Mouse (Mus musculus): ENCODE results near the gene Pde3a. TPM values are rescaled to one million over a fixed set of nuclear protein-coding genes. Genes with fewer than 3 reads are reported as not detected.

The Pde3a gene
- polyA plus RNA-seq, 1 experiment from 2014 or later, result 1.3 TPM

- WGBS (ENCODE audit: insufficient replicate concordance), result 62% methylated on average over 2 of the region's 3 CpGs
- no peak for ATAC-seq (ENCODE audit: low read depth)
- Histone ChIP-seq H3K4me2 (ENCODE audit: low read depth, low read length) (no peak overlapping the region), H3K27me3 (ENCODE audit: control insufficient read depth, insufficient read depth, low read depth, low read length) (no peaks in the 10 kb centered on the region), H3K9me3 (replicated peaks; ENCODE audit: control insufficient read depth, low read length) (no peaks in the 10 kb centered on the region), H3K9ac (ENCODE audit: low read depth, low read length) (no peak overlapping the region), H3K4me3 (ENCODE audit: low read depth, low read length) (no peak overlapping the region), H3K27ac (ENCODE audit: low read length) (no peak overlapping the region), H3K36me3 (ENCODE audit: control insufficient read depth, insufficient read depth) (no peaks in the 10 kb centered on the region), H3K4me1 (ENCODE audit: control insufficient read depth, low read depth, low read length) (no peaks in the 10 kb centered on the region)
Observed at GRCm38 (mm10) chr6:141281685-141282084, 32.6 kb downstream of the Pde3a start.

- ATAC-seq (ENCODE audit: low read depth), result no peak
- H3K36me3 ChIP-seq (ENCODE audit: control insufficient read depth, insufficient read depth), result no peaks in the 10 kb centered on the region
- 64% methylated on average over 7 of the region's 7 CpGs for WGBS (ENCODE audit: insufficient replicate concordance)
Observed at GRCm38 (mm10) chr6:141282796-141283195, 33.7 kb downstream of the Pde3a start.

GRCm38 (mm10) chr6:141291195-141291594, 42.1 kb downstream of the Pde3a start:
- ATAC-seq (ENCODE audit: low read depth), result no peak
- Histone ChIP-seq H3K4me3 (ENCODE audit: low read depth, low read length) (no peak overlapping the region), H3K9ac (ENCODE audit: low read depth, low read length) (no peak overlapping the region), H3K4me1 (ENCODE audit: control insufficient read depth, low read depth, low read length) (no peaks in the 10 kb centered on the region), H3K36me3 (ENCODE audit: control insufficient read depth, insufficient read depth) (no peaks in the 10 kb centered on the region), H3K4me2 (ENCODE audit: low read depth, low read length) (no peak overlapping the region), H3K9me3 (replicated peaks; ENCODE audit: control insufficient read depth, low read length) (no peaks in the 10 kb centered on the region), H3K27me3 (ENCODE audit: control insufficient read depth, insufficient read depth, low read depth, low read length) (no peaks in the 10 kb centered on the region), H3K27ac (ENCODE audit: low read length) (no peak overlapping the region)
- 69% methylated on average over 2 of the region's 2 CpGs for WGBS (ENCODE audit: insufficient replicate concordance)

More at GRCm38 (mm10) chr6:141282796-141283195, 33.7 kb downstream of the Pde3a start:
- no peaks in the 10 kb centered on the region for H3K27me3 ChIP-seq (ENCODE audit: control insufficient read depth, insufficient read depth, low read depth, low read length)
- no peak overlapping the region for H3K9ac ChIP-seq (ENCODE audit: low read depth, low read length)
- no peaks in the 10 kb centered on the region for H3K9me3 ChIP-seq (replicated peaks; ENCODE audit: control insufficient read depth, low read length)
- H3K4me1 ChIP-seq (ENCODE audit: control insufficient read depth, low read depth, low read length), result no peaks in the 10 kb centered on the region
- H3K27ac ChIP-seq (ENCODE audit: low read length), result no peak overlapping the region
- H3K4me3 ChIP-seq (ENCODE audit: low read depth, low read length), result no peak overlapping the region
- no peak overlapping the region for H3K4me2 ChIP-seq (ENCODE audit: low read depth, low read length)

- no peak for ATAC-seq (ENCODE audit: low read depth)
- no peak overlapping the region for H3K4me3 ChIP-seq (ENCODE audit: low read depth, low read length)
- no peaks in the 10 kb centered on the region for H3K36me3 ChIP-seq (ENCODE audit: control insufficient read depth, insufficient read depth)
Observed at GRCm38 (mm10) chr6:141292826-141293459, 43.9 kb downstream of the Pde3a start.

GRCm38 (mm10) chr6:141293460-141293853, 44.4 kb downstream of the Pde3a start:
- Histone ChIP-seq H3K9me3 (replicated peaks; ENCODE audit: control insufficient read depth, low read length) (no peaks in the 10 kb centered on the region), H3K9ac (ENCODE audit: low read depth, low read length) (no peak overlapping the region), H3K4me1 (ENCODE audit: control insufficient read depth, low read depth, low read length) (no peaks in the 10 kb centered on the region), H3K27ac (ENCODE audit: low read length) (no peak overlapping the region), H3K4me3 (ENCODE audit: low read depth, low read length) (no peak overlapping the region), H3K27me3 (ENCODE audit: control insufficient read depth, insufficient read depth, low read depth, low read length) (no peaks in the 10 kb centered on the region), H3K36me3 (ENCODE audit: control insufficient read depth, insufficient read depth) (no peaks in the 10 kb centered on the region), H3K4me2 (ENCODE audit: low read depth, low read length) (no peak overlapping the region)
- WGBS (ENCODE audit: insufficient replicate concordance), result 50% methylated on average over 2 of the region's 2 CpGs
- no peak for ATAC-seq (ENCODE audit: low read depth)

More at GRCm38 (mm10) chr6:141292826-141293459, 43.9 kb downstream of the Pde3a start:
- H3K27me3 ChIP-seq (ENCODE audit: control insufficient read depth, insufficient read depth, low read depth, low read length), result no peaks in the 10 kb centered on the region
- no peaks in the 10 kb centered on the region for H3K4me1 ChIP-seq (ENCODE audit: control insufficient read depth, low read depth, low read length)
- H3K4me2 ChIP-seq (ENCODE audit: low read depth, low read length), result no peak overlapping the region
- 72% methylated on average over 10 of the region's 10 CpGs for WGBS (ENCODE audit: insufficient replicate concordance)
- H3K9me3 ChIP-seq (replicated peaks; ENCODE audit: control insufficient read depth, low read length), result no peaks in the 10 kb centered on the region
- no peak overlapping the region for H3K27ac ChIP-seq (ENCODE audit: low read length)
- H3K9ac ChIP-seq (ENCODE audit: low read depth, low read length), result no peak overlapping the region

- H3K4me2 ChIP-seq (ENCODE audit: low read depth, low read length), result no peak overlapping the region
- H3K36me3 ChIP-seq (ENCODE audit: control insufficient read depth, insufficient read depth), result no peaks in the 10 kb centered on the region
- H3K9me3 ChIP-seq (replicated peaks; ENCODE audit: control insufficient read depth, low read length), result no peaks in the 10 kb centered on the region
- no peaks in the 10 kb centered on the region for H3K27me3 ChIP-seq (ENCODE audit: control insufficient read depth, insufficient read depth, low read depth, low read length)
- H3K9ac ChIP-seq (ENCODE audit: low read depth, low read length), result no peak overlapping the region
- H3K4me3 ChIP-seq (ENCODE audit: low read depth, low read length), result no peak overlapping the region
- H3K4me1 ChIP-seq (ENCODE audit: control insufficient read depth, low read depth, low read length), result no peaks in the 10 kb centered on the region
- no peak for ATAC-seq (ENCODE audit: low read depth)
- WGBS (ENCODE audit: insufficient replicate concordance), result 22% methylated on average over 3 of the region's 3 CpGs
- H3K27ac ChIP-seq (ENCODE audit: low read length), result no peak overlapping the region
Observed at GRCm38 (mm10) chr6:141295264-141295663, 46.2 kb downstream of the Pde3a start.

GRCm38 (mm10) chr6:141301750-141302748, 53.0 kb downstream of the Pde3a start:
- no peak overlapping the region for H3K4me2 ChIP-seq (ENCODE audit: low read depth, low read length)
- H3K27me3 ChIP-seq (ENCODE audit: control insufficient read depth, insufficient read depth, low read depth, low read length), result no peaks in the 10 kb centered on the region
- 74% methylated on average over 14 of the region's 14 CpGs for WGBS (ENCODE audit: insufficient replicate concordance)
- H3K9me3 ChIP-seq (replicated peaks; ENCODE audit: control insufficient read depth, low read length), result no peaks in the 10 kb centered on the region
- H3K36me3 ChIP-seq (ENCODE audit: control insufficient read depth, insufficient read depth), result no peaks in the 10 kb centered on the region
- no peak for ATAC-seq (ENCODE audit: low read depth)
- H3K9ac ChIP-seq (ENCODE audit: low read depth, low read length), result no peak overlapping the region
- H3K27ac ChIP-seq (ENCODE audit: low read length), result no peak overlapping the region
- H3K4me3 ChIP-seq (ENCODE audit: low read depth, low read length), result no peak overlapping the region
- no peaks in the 10 kb centered on the region for H3K4me1 ChIP-seq (ENCODE audit: control insufficient read depth, low read depth, low read length)

- Histone ChIP-seq H3K4me1 (ENCODE audit: control insufficient read depth, low read depth, low read length) (no peaks in the 10 kb centered on the region), H3K4me2 (ENCODE audit: low read depth, low read length) (no peak overlapping the region), H3K27ac (ENCODE audit: low read length) (no peak overlapping the region)
Observed at GRCm38 (mm10) chr6:141302842-141303241, 53.8 kb downstream of the Pde3a start.

GRCm38 (mm10) chr6:141307326-141307725, 58.3 kb downstream of the Pde3a start:
- no peak overlapping the region for H3K4me2 ChIP-seq (ENCODE audit: low read depth, low read length)
- no peak for ATAC-seq (ENCODE audit: low read depth)
- WGBS (ENCODE audit: insufficient replicate concordance), result 51% methylated on average over 1 of the region's 1 CpGs
- no peak overlapping the region for H3K27ac ChIP-seq (ENCODE audit: low read length)
- H3K4me3 ChIP-seq (ENCODE audit: low read depth, low read length), result no peak overlapping the region
- H3K9me3 ChIP-seq (replicated peaks; ENCODE audit: control insufficient read depth, low read length), result no peaks in the 10 kb centered on the region
- no peaks in the 10 kb centered on the region for H3K36me3 ChIP-seq (ENCODE audit: control insufficient read depth, insufficient read depth)
- H3K4me1 ChIP-seq (ENCODE audit: control insufficient read depth, low read depth, low read length), result no peaks in the 10 kb centered on the region
- H3K27me3 ChIP-seq (ENCODE audit: control insufficient read depth, insufficient read depth, low read depth, low read length), result no peaks in the 10 kb centered on the region
- no peak overlapping the region for H3K9ac ChIP-seq (ENCODE audit: low read depth, low read length)

More at GRCm38 (mm10) chr6:141302842-141303241, 53.8 kb downstream of the Pde3a start:
- H3K9me3 ChIP-seq (replicated peaks; ENCODE audit: control insufficient read depth, low read length), result no peaks in the 10 kb centered on the region
- H3K4me3 ChIP-seq (ENCODE audit: low read depth, low read length), result no peak overlapping the region
- no peak for ATAC-seq (ENCODE audit: low read depth)
- WGBS (ENCODE audit: insufficient replicate concordance), result 62% methylated on average over 4 of the region's 4 CpGs
- H3K9ac ChIP-seq (ENCODE audit: low read depth, low read length), result no peak overlapping the region
- H3K36me3 ChIP-seq (ENCODE audit: control insufficient read depth, insufficient read depth), result no peaks in the 10 kb centered on the region
- H3K27me3 ChIP-seq (ENCODE audit: control insufficient read depth, insufficient read depth, low read depth, low read length), result no peaks in the 10 kb centered on the region

All from liver, embryonic 16.5 days (tissue).